Mouse (Mus musculus) cerebellum, adult 8-10 months (tissue): ENCODE data around the gene Btbd2.

Source experiments
- DNase-seq: peaks from one replicate; pipeline ENCODE4 v3.0.0; 2022

Btbd2 gene

DNA sequence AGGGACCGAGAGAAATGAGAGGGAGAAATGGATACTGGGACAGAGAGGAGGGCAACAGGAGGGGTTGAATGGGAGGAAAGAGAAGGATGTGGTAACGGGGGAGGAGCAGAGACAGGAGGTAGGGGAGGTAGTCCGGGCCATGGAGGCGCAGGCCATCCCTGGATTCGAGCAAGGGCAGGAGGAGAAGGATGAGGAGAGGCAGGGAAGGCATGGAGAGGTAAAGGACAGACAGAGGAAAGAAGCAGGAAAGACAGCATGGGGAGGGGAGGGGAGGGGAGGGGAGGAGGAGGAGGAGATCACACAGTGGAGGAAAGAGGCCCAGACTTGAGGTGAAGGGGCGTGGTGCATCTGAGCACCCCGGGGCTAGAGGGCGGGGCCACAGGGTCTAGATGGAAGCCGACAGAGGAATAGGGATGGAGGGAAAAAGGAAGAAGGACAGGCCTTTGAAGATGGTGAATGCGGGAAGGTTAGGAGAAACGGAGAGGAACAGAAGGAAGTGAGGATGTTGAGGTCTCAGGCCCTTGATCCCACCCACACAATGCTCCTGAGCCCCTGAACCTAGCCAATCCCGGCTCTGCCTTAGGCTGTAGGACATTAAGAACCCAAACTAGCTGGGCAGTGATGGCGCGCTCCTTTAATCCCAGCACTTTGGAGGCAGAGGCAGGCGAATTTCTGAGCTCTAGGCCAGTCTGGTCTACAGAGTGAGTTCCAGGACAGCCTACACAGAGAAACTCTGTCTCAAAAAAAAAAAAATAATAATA, at the start of gene Btbd2:
Btbd2 (minus strand) TSS at position 209 of the 761 bp plus-strand sequence.
- DNase-seq: no peak

GRCm38 (mm10) chr10:80705479-80705878, 48.6 kb upstream of the Btbd2 start:
- DNase-seq: no peak

DNA sequence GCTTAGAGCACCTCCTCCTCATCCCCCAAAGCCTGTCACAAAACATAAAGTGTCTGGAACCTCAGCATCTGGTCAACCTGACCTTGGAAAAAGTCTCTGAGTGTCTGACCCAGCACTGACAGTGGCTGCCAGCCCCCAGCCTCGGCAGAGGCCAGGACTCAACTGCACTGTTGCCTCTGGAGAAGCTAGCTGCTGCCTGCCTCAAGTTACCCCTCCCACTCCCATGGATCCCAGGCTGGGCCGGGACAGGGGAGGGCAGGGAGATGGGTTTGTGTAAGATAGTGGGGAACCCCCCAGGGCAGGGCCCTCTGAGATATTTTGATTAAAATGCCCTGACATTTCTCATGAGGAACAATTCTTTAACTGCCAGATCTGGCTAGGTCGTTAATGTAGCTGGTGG, 48.2 kb upstream of the Btbd2 start:
- DNase-seq: no peak

DNA sequence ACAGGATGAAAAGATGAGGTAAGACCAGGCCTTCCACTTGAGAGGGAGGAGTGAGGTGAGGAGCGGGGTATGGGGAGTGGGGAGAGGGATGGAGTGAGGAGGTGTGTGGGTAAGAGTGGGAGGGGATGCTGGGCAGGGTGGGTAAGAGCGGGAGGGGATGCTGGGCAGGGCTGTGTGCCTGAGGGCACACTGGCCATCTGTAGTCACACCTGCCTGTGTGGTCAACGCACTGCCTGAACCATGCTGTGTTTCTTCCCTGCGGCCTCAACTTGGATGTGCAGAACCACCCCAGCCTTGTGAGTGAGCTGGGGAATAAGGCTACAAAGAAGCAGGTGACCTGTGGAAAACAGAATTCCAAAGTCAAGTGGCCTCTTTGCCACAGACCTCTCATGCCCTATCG, 47.5 kb upstream of the Btbd2 start:
- no peak for DNase-seq

DNA sequence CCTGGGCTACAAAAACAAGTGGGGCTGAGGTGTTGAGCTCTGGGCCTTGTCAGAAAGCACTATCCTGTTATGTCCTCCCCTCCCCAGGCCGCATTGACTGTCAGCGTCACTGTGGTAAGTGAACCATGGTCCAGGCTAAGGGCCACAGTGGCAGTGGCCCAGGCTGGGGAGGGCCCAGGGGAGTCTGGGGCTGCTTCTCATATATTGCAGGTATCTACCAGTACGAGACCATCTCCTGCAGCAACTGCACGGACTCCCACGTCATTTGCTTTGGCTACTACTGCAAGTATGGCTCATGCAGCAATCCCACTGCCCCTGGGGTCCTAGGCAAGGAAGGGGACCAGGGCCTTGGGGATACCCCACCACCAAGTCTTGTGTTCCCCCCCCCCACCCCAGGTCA, 46.8 kb upstream of the Btbd2 start:
- no peak for DNase-seq

GRCm38 (mm10) chr10:80702536-80703390, 45.9 kb upstream of the Btbd2 start:
- peak; percentile 95 for DNase-seq

DNA sequence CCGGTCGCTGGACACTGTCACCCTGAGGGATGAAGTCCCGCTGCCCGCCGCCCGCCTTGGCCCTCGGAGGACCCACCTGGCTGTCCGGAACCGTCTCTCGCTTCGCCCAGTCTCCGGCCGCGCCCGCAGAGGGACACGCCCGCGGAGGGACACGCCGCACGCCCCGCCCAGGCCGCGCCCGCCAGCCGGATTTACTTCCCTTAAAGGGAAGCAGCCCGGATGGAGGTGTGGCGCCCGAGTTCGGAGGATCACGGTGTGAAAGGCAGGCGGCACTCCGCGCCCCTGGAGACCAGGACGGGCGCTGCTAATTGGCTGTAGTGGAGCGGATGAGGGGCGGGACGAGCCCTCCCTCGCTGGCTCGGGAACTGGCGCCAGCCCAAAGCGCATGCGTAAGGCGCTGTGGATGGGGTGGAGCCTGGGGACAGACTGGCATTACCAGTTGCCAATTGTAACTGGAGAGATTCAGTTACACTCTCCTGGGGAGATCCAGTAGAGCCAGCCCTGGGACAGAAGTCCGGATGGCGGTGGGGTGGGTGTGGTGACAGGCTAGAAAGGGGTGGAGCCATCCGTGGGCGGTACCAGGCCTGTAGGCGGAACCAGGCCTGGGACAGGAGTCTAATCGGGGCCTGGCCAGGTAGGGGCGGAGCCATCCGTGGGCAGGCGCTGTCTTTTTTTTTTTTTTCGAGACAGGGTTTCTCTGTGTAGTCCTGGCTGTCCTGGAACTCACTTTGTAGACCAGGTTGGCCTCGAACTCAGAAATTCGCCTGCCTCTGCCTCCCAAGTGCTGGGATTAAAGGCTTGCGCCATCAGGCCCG, 45.1 kb upstream of the Btbd2 start, which contains the start of the genes Mob3a and Izumo4:
Mob3a (minus strand) TSS at position 257 of the 815 bp plus-strand sequence.
Izumo4 (plus strand) TSS at position 464 of the 815 bp plus-strand sequence.
- DNase-seq: peak; percentile 98

GRCm38 (mm10) chr10:80700732-80701131, 43.9 kb upstream of the Btbd2 start:
- no peak for DNase-seq

GRCm38 (mm10) chr10:80700038-80700504, 43.2 kb upstream of the Btbd2 start:
- no peak for DNase-seq

GRCm38 (mm10) chr10:80698605-80699004, 41.7 kb upstream of the Btbd2 start:
- DNase-seq: no peak

GRCm38 (mm10) chr10:80697812-80698211, 40.9 kb upstream of the Btbd2 start:
- DNase-seq: no peak

GRCm38 (mm10) chr10:80697393-80697787, 40.5 kb upstream of the Btbd2 start:
- no peak for DNase-seq

- no peak for DNase-seq
Observed at GRCm38 (mm10) chr10:80696502-80697392, 39.9 kb upstream of the Btbd2 start.

DNA sequence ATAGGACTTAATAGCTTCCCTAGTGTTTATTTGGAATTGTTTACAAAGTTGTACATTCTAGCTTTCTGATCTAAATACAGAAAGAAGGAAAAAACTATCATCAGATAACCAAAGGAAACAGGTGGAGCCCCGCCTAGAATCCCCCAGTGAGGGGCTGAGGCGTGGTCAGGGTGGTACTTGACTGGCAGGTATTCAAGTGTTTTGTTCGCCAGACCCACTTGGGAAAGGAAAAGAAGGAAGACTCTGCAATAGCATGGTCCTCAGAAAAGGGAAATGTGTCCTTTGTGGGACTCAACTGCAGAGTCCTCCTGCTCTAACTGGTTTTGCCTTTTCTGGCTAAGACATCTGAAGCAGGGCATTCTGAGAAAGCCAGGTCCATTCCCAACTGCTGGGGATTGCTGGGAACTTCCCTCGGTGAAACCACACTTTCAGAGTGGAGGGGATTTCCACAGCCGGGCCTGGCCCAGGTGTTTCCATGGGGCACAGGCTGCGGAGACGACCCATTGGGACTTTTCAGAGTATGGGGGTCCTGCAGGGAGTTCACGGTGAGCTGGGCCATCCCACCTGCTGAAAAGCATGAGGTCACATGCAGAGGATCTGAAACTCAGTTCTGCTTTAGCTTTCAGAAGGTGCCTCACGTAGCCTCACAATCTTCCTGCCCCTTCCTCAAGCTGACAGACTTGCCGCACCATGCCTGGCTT, 39.1 kb upstream of the Btbd2 start:
- no peak for DNase-seq

GRCm38 (mm10) chr10:80695186-80695585, 38.3 kb upstream of the Btbd2 start:
- DNase-seq: no peak

GRCm38 (mm10) chr10:80694159-80694938, 37.5 kb upstream of the Btbd2 start:
- DNase-seq: no peak

DNA sequence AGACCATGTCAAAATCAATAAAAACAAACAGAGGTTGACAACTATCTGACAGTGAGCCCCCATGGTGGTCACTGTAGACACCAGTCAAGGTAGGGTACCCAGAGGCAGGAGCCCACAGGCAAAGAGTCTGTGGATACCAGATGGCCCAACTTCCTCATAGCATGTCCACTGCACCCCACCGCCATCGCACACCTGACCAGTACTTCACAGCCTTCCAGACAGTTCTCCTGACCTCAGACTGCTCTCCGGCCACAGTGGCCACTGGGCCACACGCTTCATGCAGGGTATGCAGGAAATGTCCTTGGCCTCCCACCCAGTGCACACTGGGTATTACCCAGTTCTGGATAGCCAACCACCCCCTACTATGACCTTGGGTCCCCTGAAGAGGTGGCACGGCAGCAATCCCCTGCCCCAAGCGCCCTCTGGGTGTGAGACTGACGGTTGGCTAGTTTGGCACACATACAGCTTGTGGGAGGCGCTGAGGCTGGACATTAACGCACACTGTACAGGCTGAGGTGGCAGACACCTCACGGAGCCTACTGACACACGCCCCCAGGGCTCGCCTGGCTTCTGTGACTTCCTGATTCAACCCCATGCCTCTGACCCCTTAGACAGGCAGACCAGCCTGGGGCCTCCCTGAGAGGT, 36.7 kb upstream of the Btbd2 start:
- no peak for DNase-seq

- no peak for DNase-seq
Observed at GRCm38 (mm10) chr10:80692249-80693165, 35.6 kb upstream of the Btbd2 start.

DNA sequence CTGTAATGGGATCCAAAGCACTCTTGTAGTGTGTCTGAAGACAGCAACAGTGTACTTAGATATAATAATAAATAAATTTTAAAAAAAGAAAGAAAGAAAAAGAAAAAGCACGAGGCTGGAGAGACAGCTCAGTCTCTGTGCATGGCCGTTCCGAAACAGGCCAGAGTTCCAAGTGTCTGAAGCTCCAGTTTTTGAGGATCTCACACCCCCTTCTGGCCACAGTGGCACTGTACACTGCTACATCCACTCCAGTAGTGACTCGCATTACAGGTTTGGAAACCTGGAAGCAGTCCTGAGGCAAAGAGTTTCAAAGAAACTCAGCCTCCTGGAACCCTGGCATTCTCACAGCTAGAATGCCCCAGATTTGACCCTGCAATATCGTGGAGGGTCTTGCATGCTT, 31.0 kb upstream of the Btbd2 start:
- peak; percentile 71 for DNase-seq
